Mouse (Mus musculus) MEL (cell line): ENCODE data around the gene Lcn12.
A peak's percentile ranks its signal among the peaks of the same experiment; 100 is the strongest.

Experiments used
- CHD1 ChIP-seq: IDR thresholded peaks from 2 replicates; pipeline ENCODE4 v1.6.1; 2012; ENCODE audit warnings: low read depth, mild to moderate bottlenecking, inconsistent platforms, low read length, improper control_type of control experiment
- CTCF ChIP-seq, 3 experiments: IDR thresholded peaks in 2 of 3; conservative IDR thresholded peaks in 1 of 3; 2 replicates each; pipeline ENCODE4 v1.5.1; 2011 to 2012; ENCODE audit warnings: low read length in 3 of 3, low read depth in 2 of 3, mild to moderate bottlenecking in 2 of 3, improper control_type of control experiment in 1 of 3, inconsistent platforms in 1 of 3, mixed read lengths in 1 of 3, moderate library complexity in 1 of 3; ENCODE audit not compliant: control insufficient read depth in 1 of 3, insufficient read depth in 1 of 3, poor library complexity in 1 of 3, severe bottlenecking in 1 of 3
- E2F4 ChIP-seq: IDR thresholded peaks from 2 replicates; pipeline ENCODE4 v1.6.1; 2011; ENCODE audit warnings: low read depth, low read length, improper control_type of control experiment, borderline replicate concordance
- TAL1 ChIP-seq: IDR thresholded peaks from 2 replicates; pipeline ENCODE4 v1.6.1; 2012; ENCODE audit warnings: mild to moderate bottlenecking, inconsistent platforms, low read length, moderate library complexity, mixed read lengths

DNA sequence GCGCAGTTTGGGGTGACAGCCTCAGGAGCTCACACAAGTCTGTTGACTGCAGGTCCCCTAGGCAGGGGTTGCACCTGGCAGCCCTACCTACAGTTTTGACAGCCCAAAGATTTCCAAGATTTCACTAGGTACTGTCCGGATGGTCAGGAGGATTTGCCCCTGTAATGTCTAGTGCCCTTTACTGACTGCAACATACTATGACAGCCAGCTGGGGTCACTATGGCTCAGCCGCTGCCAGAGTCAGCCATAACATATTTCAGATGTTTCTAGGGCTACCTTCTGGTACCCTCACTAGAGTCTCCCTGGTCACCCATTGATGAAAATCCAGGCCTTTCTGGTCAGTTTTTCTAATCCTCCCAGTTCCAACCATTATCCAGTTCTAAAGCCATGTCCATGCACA, 16.2 kb upstream of the Lcn12 start:
- TF ChIP-seq CTCF (IDR thresholded peaks at IDR 0.05 in 2 of 3, conservative IDR thresholded peaks at IDR 0.05 in 1 of 3; ENCODE audit: control insufficient read depth in 1 of 3, insufficient read depth in 1 of 3, low read depth in 2 of 3, low read length in 3 of 3, poor library complexity in 1 of 3, severe bottlenecking in 1 of 3) (peak; percentile 24 to 54 (median 51)), E2F4 (no peak), CHD1 (no peak), TAL1 (no peak)
